Comparison of ENCODE assay signal across 8 mouse cellular contexts in genomic region chr13:109278504-109278912, GRCm38 (mm10).
DNase-seq lines count a peak whose midpoint lies in the region; ATAC-seq and TF ChIP-seq lines count a peak whose summit lies in the region.

No protein-coding gene starts in this region.

- 0 out of 2 replicates have a peak overlapping the region, but pooled peaks have one; percentile 3 for H3K27ac ChIP-seq in hindbrain, embryonic 15.5 days (replicated peaks)
- no peak overlapping the region for H3K27ac ChIP-seq in hindbrain, embryonic 14.5 days
- no peak overlapping the region; the same call in 1 of the 2 replicates for H3K27ac ChIP-seq in lung, postnatal 0 days (ENCODE audit: low read length)

- H3K4me2 ChIP-seq in hindbrain, embryonic 15.5 days = 0 out of 2 replicates have a peak overlapping the region, but pooled peaks have one; percentile 20
- H3K4me2 ChIP-seq in hindbrain, embryonic 14.5 days (replicated peaks) = no peak overlapping the region
- H3K4me2 ChIP-seq in lung, postnatal 0 days (replicated peaks; ENCODE audit: low read depth, low read length) = peak overlapping the region; percentile 35

- 39% methylated on average over 10 of the region's 10 CpGs for WGBS in hindbrain, embryonic 15.5 days
- 53% methylated on average over 10 of the region's 10 CpGs for WGBS in hindbrain, embryonic 14.5 days
- WGBS in lung, postnatal 0 days = 41% methylated on average over 10 of the region's 10 CpGs

- peak; percentile 7 to 57 for DNase-seq in adrenal gland, adult (ENCODE audit: inconsistent age in 2 of 2, low spot score in 1 of 2)
- DNase-seq in adrenal gland, adult 8-10 months = no peak
- no peak for DNase-seq in hindbrain, embryonic 14.5 days (ENCODE audit: low spot score)
- peak; percentile 42 for DNase-seq in embryo, embryonic 11 days
- DNase-seq in lung, postnatal 0 days (ENCODE audit: low spot score) = peak; percentile 81
- no peak for DNase-seq in c-Kit-positive CD71-positive TER-119-positive erythroid progenitor cells, embryonic 14.5 days (ENCODE audit: low spot score)
- no peak for DNase-seq in cerebellum, adult 11-12 months

- peaks cover 3% of the 10 kb centered on the region; the same call in 1 of the 2 replicates for H3K9me3 ChIP-seq in hindbrain, embryonic 15.5 days
- peaks cover 9% of the 10 kb centered on the region; the same call in 1 of the 2 replicates for H3K9me3 ChIP-seq in hindbrain, embryonic 14.5 days (ENCODE audit: control insufficient read depth, low read length)
- no peaks in the 10 kb centered on the region for H3K9me3 ChIP-seq in lung, postnatal 0 days (ENCODE audit: low read length)

- peak; percentile 56; the same call in 1 of the 2 replicates for ATAC-seq in hindbrain, embryonic 15.5 days (ENCODE audit: low FRiP score, low read depth)
- no peak for ATAC-seq in hindbrain, embryonic 14.5 days (ENCODE audit: low FRiP score)
- peak; percentile 81 for ATAC-seq in lung, postnatal 0 days

- no peak overlapping the region for H3K9ac ChIP-seq in hindbrain, embryonic 15.5 days
- no peak overlapping the region for H3K9ac ChIP-seq in hindbrain, embryonic 14.5 days
- no peak overlapping the region for H3K9ac ChIP-seq in lung, postnatal 0 days (replicated peaks; ENCODE audit: low read depth)

- no peak overlapping the region for H3K4me3 ChIP-seq in hindbrain, embryonic 15.5 days
- no peak overlapping the region for H3K4me3 ChIP-seq in hindbrain, embryonic 14.5 days (replicated peaks; ENCODE audit: low read length)
- H3K4me3 ChIP-seq in lung, postnatal 0 days (ENCODE audit: low read depth, low read length) = no peak overlapping the region

- no peak for TF ChIP-seq CTCF in lung, postnatal 0 days (IDR thresholded peaks at IDR 0.05)

- H3K27me3 ChIP-seq in hindbrain, embryonic 15.5 days = no peaks in the 10 kb centered on the region
- no peaks in the 10 kb centered on the region for H3K27me3 ChIP-seq in hindbrain, embryonic 14.5 days (ENCODE audit: control insufficient read depth, insufficient read depth, low read length)
- no peaks in the 10 kb centered on the region for H3K27me3 ChIP-seq in lung, postnatal 0 days (replicated peaks; ENCODE audit: insufficient read depth, low read length)

- H3K36me3 ChIP-seq in hindbrain, embryonic 15.5 days = no peaks in the 10 kb centered on the region
- no peaks in the 10 kb centered on the region for H3K36me3 ChIP-seq in hindbrain, embryonic 14.5 days (replicated peaks; ENCODE audit: control insufficient read depth, insufficient read depth)
- 0 out of 2 replicates have a peak, but pooled peaks cover 6% of the 10 kb centered on the region for H3K36me3 ChIP-seq in lung, postnatal 0 days (ENCODE audit: insufficient read depth, low read length)

- peaks cover 5% of the 10 kb centered on the region; the same call in 1 of the 2 replicates for H3K4me1 ChIP-seq in hindbrain, embryonic 15.5 days (replicated peaks)
- H3K4me1 ChIP-seq in hindbrain, embryonic 14.5 days (replicated peaks; ENCODE audit: control insufficient read depth, insufficient read depth, low read length) = 0 out of 2 replicates have a peak, but pooled peaks cover 6% of the 10 kb centered on the region
- H3K4me1 ChIP-seq in lung, postnatal 0 days (ENCODE audit: insufficient read depth, low read depth, low read length) = peaks cover 5% of the 10 kb centered on the region; the same call in 1 of the 2 replicates

- TF ChIP-seq EP300 in lung, postnatal 0 days (IDR thresholded peaks at IDR 0.05) = peak; percentile 72; the same call in 1 of the 2 replicates

Comparison
In these comparisons a context has a peak if more than half of its experiments do, and no peak if none do; other contexts are left out.
1. DNase-seq: peak in adrenal gland, adult (2 of 2), embryo, embryonic 11 days (single experiment) and lung, postnatal 0 days (single experiment); none in adrenal gland, adult 8-10 months (single experiment), hindbrain, embryonic 14.5 days (single experiment), c-Kit-positive CD71-positive TER-119-positive erythroid progenitor cells, embryonic 14.5 days (single experiment) and cerebellum, adult 11-12 months (single experiment).